Mouse (Mus musculus) embryo, embryonic 11 days (tissue): ENCODE measurements around the gene Fyn.

ENCODE experiments used
- DNase-seq: peaks from one replicate; pipeline ENCODE4 v3.0.0-alpha.2; 2015

The Fyn gene

GRCm38 (mm10) chr10:39484382-39484826 lies 115.7 kb downstream of the Fyn start:
- DNase-seq: peak; percentile 46

GRCm38 (mm10) chr10:39484892-39485291 lies 116.2 kb downstream of the Fyn start:
- DNase-seq: peak; percentile 48

DNA sequence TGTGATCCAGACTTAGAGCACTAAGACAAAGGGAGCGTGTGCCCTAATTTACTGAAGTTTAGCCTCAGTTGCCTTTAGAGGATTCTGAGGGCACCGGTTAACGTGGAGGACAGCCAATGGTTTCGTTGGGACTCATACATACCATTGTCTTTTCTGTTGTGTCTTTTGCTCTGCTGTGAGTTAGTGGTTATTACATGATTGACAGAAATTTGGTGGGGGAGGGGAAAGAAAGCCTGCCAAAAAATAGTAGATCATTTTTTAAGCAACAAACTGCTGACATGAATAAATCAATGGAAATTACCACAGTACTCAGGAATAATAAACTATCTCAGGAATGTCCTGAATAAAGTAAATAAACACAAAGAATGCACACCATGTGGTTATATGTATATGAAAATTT lies 117.3 kb downstream of the Fyn start:
- no peak for DNase-seq

GRCm38 (mm10) chr10:39486501-39487450 lies 118.1 kb downstream of the Fyn start:
- no peak for DNase-seq

- no peak for DNase-seq
These were observed 119.2 kb downstream of the Fyn start for GRCm38 (mm10) chr10:39487740-39488415.

- DNase-seq: no peak
These were observed 119.9 kb downstream of the Fyn start for GRCm38 (mm10) chr10:39488542-39488941.

- DNase-seq: no peak
These were observed 120.3 kb downstream of the Fyn start for GRCm38 (mm10) chr10:39488956-39489355.

DNA sequence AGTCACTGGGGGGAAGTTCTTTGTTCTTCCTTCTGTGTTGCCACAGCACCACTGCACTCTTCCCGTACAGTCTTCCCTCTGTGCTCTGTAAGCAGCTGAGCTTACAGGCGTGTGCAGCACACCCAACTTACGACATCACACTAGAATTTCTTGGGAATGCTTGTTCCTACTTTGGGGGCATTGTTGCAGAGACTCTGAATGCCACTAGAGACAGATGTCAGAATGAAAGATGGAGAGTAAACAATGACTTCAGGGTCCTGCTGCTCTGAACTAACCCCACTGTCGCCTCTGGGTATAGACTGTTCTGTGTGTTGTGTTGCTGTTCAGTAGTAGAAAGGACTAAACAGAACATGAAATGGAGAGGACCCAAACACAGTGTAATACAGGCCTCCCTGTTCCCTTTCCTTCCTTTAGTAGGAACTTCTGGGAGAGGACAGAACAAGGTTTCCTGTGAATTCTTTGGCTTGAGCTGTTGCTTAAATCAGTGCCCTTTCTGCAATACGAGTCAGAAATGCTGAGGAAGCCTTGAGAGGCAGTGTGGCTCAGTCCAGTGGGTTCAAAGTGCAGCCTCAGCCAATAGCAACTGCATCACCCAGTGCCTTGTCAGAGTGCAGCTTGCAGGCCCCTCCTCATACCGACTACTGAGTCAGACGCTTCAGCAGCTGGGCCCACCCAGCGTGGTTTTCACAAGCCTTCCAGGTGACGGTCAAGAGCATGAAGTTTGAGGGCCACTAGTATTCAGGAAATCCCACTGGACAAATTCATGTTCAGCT lies 121.9 kb downstream of the Fyn start:
- no peak for DNase-seq

DNA sequence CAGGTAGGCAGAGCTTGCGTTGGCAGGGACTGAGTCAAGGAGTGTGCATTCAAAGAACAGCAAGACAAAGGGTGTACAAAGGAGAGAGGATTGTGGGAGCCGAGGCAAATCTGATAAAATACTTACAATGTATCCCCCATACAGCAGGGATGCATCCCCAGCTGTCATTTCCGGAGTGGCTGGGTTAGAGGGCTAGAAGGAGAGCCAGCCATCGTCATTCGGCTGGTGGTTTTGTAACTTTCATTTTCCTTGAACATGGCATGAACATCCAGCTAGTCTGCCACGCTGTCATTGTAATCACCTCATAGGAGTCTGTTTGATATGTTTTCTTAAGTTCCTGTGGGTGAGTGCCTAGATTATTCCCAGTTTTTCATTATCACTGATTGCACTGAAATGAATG lies 123.5 kb downstream of the Fyn start:
- DNase-seq: no peak

DNA sequence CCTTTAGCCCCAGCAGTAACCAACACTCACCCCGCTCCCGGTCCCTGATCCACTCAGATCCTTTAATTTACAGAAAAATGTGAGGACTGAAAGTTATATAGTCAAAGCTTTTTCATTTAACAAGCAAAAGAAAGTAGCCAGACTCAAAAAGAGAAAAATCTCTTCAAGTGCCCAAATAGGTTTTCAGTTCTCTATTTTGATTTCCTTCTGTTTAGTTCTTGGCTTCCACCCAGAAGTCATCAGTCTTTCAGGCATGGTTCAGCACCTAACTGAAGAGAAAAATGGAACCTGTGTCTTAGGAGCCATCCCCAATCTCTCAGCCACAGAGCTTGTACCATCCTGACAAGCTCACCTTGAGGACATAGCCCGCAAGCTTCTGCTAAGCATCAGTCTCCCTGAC lies 124.4 kb downstream of the Fyn start:
- DNase-seq: no peak

DNA sequence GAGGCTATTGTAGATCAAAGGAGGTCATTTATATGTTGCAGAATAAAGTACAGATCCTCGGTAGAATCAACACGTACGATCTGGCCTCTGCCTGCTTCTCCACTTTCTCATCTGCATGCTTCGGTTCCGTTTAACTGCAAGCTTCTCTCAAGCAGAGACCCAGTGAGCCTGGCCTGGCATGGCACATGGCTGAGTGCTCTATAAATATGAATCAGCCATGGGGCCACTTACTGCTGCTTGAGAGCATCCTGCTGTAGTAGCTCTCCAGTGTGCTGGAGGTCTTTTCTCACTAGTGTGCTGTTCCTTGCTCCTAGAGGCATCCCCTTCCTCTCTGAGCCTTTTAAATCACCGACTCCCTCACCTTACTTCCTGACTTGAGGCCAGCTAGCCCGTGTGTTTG lies 130.0 kb downstream of the Fyn start:
- no peak for DNase-seq

- no peak for DNase-seq
These were observed 132.9 kb downstream of the Fyn start for GRCm38 (mm10) chr10:39501571-39501970.

DNA sequence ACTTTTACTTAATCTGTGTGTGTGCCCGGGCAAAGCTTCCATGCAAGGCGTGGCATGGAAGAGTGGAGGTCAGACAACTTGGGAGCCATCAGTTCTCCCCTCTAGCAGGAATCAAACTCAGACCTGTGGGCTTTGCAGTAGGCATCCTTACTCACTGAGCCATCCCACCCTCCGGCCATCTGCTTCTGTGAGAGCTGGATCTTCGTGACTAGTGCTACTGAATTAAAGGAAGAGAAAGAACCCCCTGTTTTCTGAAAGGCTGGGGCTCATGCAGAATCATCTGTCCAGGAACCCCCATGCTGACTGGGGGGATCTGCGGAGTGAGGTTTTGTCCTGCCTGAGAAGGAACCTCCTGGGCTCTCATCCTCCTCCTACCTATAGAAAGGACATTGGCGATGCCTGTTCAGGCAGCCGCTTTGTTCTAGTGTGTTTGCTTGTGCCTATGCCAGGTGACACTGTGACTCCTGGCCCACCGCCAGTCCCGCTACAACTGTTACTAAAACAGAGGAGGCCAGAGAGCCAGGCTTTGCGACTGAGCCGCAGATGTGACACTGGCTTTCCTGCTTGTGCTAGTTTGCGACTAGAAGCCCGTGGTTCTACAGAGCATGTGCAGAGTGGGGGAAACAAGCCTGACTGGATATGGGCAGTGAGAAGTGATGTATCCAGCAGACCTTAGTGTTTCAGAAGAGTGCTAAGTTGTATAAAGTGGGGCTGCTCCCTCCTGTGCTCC lies 133.5 kb downstream of the Fyn start:
- no peak for DNase-seq

GRCm38 (mm10) chr10:39503331-39503730 lies 134.7 kb downstream of the Fyn start:
- DNase-seq: no peak

- no peak for DNase-seq
These were observed 136.4 kb downstream of the Fyn start for GRCm38 (mm10) chr10:39505007-39505406.

GRCm38 (mm10) chr10:39505621-39506020 lies 137.0 kb downstream of the Fyn start:
- DNase-seq: no peak

DNA sequence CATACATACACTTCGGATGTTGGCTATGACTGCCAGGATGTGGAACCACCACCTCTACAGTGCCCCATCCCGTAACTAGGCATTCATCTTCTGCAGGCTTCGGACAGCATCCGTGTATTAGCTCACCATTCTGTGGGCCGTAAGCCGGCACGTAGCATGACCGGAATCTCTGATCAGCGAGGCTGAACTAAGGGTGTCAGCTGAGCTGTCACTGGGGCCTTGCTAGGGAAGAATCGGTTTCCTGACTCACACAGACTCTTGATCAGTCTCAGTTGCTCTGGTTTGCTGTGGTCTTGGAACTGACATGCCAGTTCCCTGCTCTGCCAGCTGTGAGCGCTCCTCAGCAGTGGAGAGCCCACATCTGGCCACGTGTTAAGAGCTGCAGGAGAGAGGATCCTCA lies 137.7 kb downstream of the Fyn start:
- DNase-seq: no peak

- no peak for DNase-seq
These were observed 138.2 kb downstream of the Fyn start for GRCm38 (mm10) chr10:39506831-39507230.

DNA sequence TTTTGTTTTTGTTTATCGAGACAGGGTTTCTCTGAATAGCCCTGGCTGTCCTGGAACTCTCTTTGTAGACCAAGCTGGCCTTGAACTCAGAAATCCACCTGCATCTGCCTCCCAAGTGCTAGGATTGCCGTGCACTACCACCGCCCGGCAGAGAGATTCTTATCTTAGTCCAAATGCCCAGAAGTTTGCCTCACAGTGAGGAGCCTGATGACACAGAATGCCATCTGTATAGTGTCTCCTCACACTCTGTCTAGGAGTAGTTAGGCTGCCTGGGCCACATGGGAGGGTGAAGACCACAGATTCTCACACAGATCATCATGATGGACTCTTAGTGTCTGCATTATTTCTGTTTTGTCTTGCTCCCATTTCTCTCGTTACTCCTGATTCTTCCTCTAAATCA lies 140.1 kb downstream of the Fyn start:
- DNase-seq: no peak

DNA sequence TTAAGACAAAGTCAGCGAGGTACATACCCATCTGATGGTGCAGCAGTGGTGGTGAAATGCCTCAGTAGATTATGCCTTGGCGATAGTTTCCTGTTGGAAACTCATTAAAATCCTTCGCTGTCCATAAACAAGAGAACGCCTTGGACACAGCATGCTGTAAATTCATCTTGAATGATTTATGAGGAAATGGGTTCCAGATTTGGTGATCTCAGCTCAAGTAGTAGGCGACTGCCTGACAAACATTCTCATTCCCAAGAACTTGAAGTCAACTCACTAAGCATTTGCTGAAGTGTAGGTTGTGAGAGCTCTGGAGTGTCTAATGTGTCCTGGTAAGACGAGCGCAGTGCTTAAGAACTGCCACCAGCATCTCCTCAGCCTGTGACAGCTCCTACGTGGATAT lies 141.3 kb downstream of the Fyn start:
- no peak for DNase-seq

DNA sequence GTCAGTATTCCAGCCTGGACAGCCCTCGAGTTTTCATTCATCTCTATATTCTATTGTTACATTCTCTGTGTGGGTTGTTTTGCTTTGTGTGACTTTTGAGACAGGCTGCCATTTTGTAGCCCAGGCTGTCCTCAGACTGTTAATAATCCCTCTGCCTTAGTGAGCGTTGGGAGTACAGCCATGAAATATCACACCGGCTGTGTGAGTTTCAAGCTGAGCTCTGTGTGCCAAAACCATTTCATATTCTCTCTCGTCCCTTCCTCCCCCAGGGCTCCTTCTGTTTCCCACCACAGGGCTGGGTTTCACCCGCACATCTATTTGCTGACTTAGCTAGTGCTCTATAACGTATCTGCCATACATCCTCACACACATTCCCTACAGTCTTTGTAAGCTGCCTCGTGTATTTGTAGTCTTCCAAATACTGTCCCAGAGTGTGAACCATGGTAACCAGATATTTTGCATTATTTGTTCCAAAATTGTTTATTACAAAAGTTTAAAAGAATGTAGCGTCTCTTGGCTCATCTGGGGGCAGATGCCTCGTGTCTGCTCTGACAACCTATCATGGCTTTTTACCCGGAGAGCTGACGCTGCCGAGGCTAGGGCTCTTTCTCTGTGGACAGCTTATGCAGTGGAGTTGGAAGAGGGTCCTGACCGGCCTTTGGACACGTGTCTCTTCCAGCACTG lies 144.1 kb downstream of the Fyn start:
- DNase-seq: no peak

DNA sequence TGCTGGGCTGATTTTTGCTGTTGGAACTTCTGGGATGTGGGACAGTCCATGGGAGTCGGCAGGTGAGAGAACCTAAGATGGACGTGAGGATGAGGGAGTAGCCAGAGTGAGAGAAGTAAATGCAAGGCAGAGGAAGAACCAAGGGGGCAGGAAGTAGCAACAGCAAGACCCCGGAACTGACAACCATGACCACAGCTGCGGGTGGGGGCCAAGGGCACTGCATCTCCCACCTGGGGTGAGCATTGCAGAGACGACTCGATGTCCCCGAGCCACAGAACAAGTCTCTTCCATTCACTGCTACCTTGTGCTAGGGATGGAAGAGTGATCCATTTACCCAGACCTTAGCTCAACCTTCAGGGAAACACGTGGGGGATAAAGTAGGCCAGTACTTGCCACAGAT lies 146.3 kb downstream of the Fyn start:
- no peak for DNase-seq
